Mouse (Mus musculus) heart, adult 2 months (tissue): ENCODE results near the gene Myrf. TPM values are rescaled to one million over a fixed set of nuclear protein-coding genes. Genes with fewer than 3 reads are reported as not detected.

Experiments used
- DNase-seq, 2 experiments: peaks; one replicate each; pipeline ENCODE4 v3.0.0; 2021
- H3K27ac ChIP-seq: fragments of 200-600 bp; 2 replicates; pipeline ENCODE4 v1.8.1; 2022
- H3K27me3 ChIP-seq: fragments of 200-500 bp; 2 replicates; pipeline ENCODE4 v1.6.1; 2012; ENCODE audit warnings: mild to moderate bottlenecking, low read length, inconsistent platforms, mixed read lengths; ENCODE audit not compliant: control insufficient read depth, insufficient read depth
- H3K36me3 ChIP-seq: fragments of 200-500 bp; 2 replicates; pipeline ENCODE4 v1.6.1; 2012; ENCODE audit warnings: low read length, inconsistent platforms; ENCODE audit not compliant: control insufficient read depth, insufficient read depth
- H3K4me1 ChIP-seq: fragments of 200-500 bp; 2 replicates; pipeline ENCODE4 v1.6.1; 2011; ENCODE audit warnings: low read length; ENCODE audit not compliant: control insufficient read depth, insufficient read depth
- H3K4me3 ChIP-seq: fragments of 200-600 bp; 2 replicates; pipeline ENCODE4 v1.8.1; 2022
- H3K79me2 ChIP-seq: fragments of 200-500 bp; replicated peaks from 2 replicates; pipeline ENCODE4 v1.6.1; 2012; ENCODE audit warnings: mild to moderate bottlenecking, inconsistent platforms, low read length, moderate library complexity, mixed read lengths; ENCODE audit not compliant: control insufficient read depth, insufficient read depth
- H3K9ac ChIP-seq: fragments of 200-500 bp; 2 replicates; pipeline ENCODE4 v1.6.1; 2012; ENCODE audit warnings: low read depth, mild to moderate bottlenecking, control low read depth, inconsistent platforms, low read length, mixed read lengths
- CTCF ChIP-seq: fragments of 200-600 bp; IDR thresholded peaks from 2 replicates; pipeline ENCODE4 v1.8.1; 2022; ENCODE audit warnings: antibody characterized with exemption, mild to moderate bottlenecking, moderate library complexity
- EP300 ChIP-seq: fragments of 200-500 bp; IDR thresholded peaks from 2 replicates; pipeline ENCODE4 v1.6.1; 2011; ENCODE audit warnings: low read depth, low read length, control low read depth; ENCODE audit not compliant: insufficient read depth
- POLR2A ChIP-seq: fragments of 200-500 bp; IDR thresholded peaks from 2 replicates; pipeline ENCODE4 v1.6.1; 2011; ENCODE audit warnings: mild to moderate bottlenecking, low read depth, low read length, control low read depth; ENCODE audit not compliant: insufficient read depth
- WGBS: fragments of 180-500 bp; shearing (Covaris S2); methylation state at CpG from one replicate; pipeline ENCODE4 v1.1.7; 2018; 5-methylcytosine and 5-hydroxymethylcytosine counted together
- intact Hi-C: fragments of 180-260 bp; cut with DNase I; formaldehyde crosslinking; loops from one replicate; pipeline ENCODE4 v1.15.1; 2025
- polyA plus RNA-seq: library from polyadenylated mRNA; depleted of rRNA; stranded (reverse); fragments of >200 nt; gene quantifications from 2 replicates; pipeline ENCODE4 v1.2.3, GENCODE M21; 2012
- total RNA-seq, 2 experiments: library from RNA; stranded (reverse); gene quantifications; 2 replicates each; pipeline ENCODE4 v1.2.3; 2021

Gene Myrf
- total and polyA plus RNA-seq, 3 experiments, result 3.9 to 6.5 (median 4.7) TPM

- 93% methylated on average over 8 of the region's 8 CpGs for whole genome bisulfite sequencing
- no peaks in the 10 kb centered on the region for H3K79me2 ChIP-seq
- H3K36me3 ChIP-seq, result no peaks in the 10 kb centered on the region
- TF ChIP-seq EP300, result no peak
- TF ChIP-seq CTCF, result no peak
- TF ChIP-seq POLR2A, result no peak
- H3K4me3 ChIP-seq, result no peak overlapping the region
- no peaks in the 10 kb centered on the region for H3K27me3 ChIP-seq
- DNase-seq, result no peak
- H3K9ac ChIP-seq, result no peak overlapping the region
- H3K4me1 ChIP-seq, result no peaks in the 10 kb centered on the region
- H3K27ac ChIP-seq, result no peak overlapping the region
- intact Hi-C loops, result loop anchor here (2.0 kb wide), 1 partner anchor 189 kb away; the partner anchor contains the start of genes Best1 and Rab3il1
Observed at GRCm38 (mm10) chr19:10189940-10190339, 50.6 kb downstream of the Myrf start.

GRCm38 (mm10) chr19:10189022-10189421 lies 51.5 kb downstream of the Myrf start:
- Histone ChIP-seq H3K27me3 (no peaks in the 10 kb centered on the region), H3K4me3 (no peak overlapping the region), H3K36me3 (no peaks in the 10 kb centered on the region), H3K27ac (no peak overlapping the region), H3K79me2 (no peaks in the 10 kb centered on the region), H3K9ac (no peak overlapping the region), H3K4me1 (peaks cover 3% of the 10 kb centered on the region)
- DNase-seq, result no peak
- intact Hi-C loops, result loop anchor here (2.0 kb wide), 1 partner anchor 188 kb away; the partner anchor contains the start of genes Best1 and Rab3il1
- no peak for TF ChIP-seq CTCF
- 92% methylated on average over 6 of the region's 6 CpGs for WGBS

GRCm38 (mm10) chr19:10188281-10188811 lies 52.2 kb downstream of the Myrf start:
- Histone ChIP-seq H3K79me2 (no peaks in the 10 kb centered on the region), H3K27me3 (no peaks in the 10 kb centered on the region), H3K27ac (no peak overlapping the region), H3K4me3 (no peak overlapping the region), H3K36me3 (no peaks in the 10 kb centered on the region), H3K4me1 (peaks cover 4% of the 10 kb centered on the region), H3K9ac (no peak overlapping the region)
- DNase-seq, result peak in 1 of 2 experiments; percentile 41
- intact Hi-C loops, result loop anchor here (2.0 kb wide), 1 partner anchor 188 kb away; the partner anchor contains the start of genes Best1 and Rab3il1
- TF ChIP-seq EP300 (no peak), CTCF (no peak), POLR2A (no peak)
- 75% methylated on average over 10 of the region's 10 CpGs for WGBS

GRCm38 (mm10) chr19:10186569-10186968 lies 54.0 kb downstream of the Myrf start:
- WGBS, result 91% methylated on average over 8 of the region's 8 CpGs
- no peaks in the 10 kb centered on the region for H3K36me3 ChIP-seq
- no peak overlapping the region for H3K4me3 ChIP-seq
- H3K27me3 ChIP-seq, result no peaks in the 10 kb centered on the region
- no peak for DNase-seq
- H3K27ac ChIP-seq, result no peak overlapping the region
- peaks cover 8% of the 10 kb centered on the region for H3K4me1 ChIP-seq
- no peak for TF ChIP-seq POLR2A
- no peak for TF ChIP-seq CTCF
- TF ChIP-seq EP300, result no peak
- no peaks in the 10 kb centered on the region for H3K79me2 ChIP-seq
- H3K9ac ChIP-seq, result no peak overlapping the region
- intact Hi-C loops, result no loop called here

- Histone ChIP-seq H3K4me1 (peaks cover 8% of the 10 kb centered on the region), H3K36me3 (no peaks in the 10 kb centered on the region), H3K9ac (no peak overlapping the region), H3K4me3 (no peak overlapping the region), H3K27ac (no peak overlapping the region), H3K27me3 (no peaks in the 10 kb centered on the region), H3K79me2 (no peaks in the 10 kb centered on the region)
- no peak for DNase-seq
- intact Hi-C loops, result no loop called here
- WGBS, result 96% methylated on average over 3 of the region's 3 CpGs
- TF ChIP-seq EP300, result no peak
- TF ChIP-seq POLR2A, result no peak
- no peak for TF ChIP-seq CTCF
Observed at GRCm38 (mm10) chr19:10185876-10186275, 54.7 kb downstream of the Myrf start.

- Histone ChIP-seq H3K9ac (no peak overlapping the region), H3K4me3 (peak overlapping the region; percentile 97), H3K27ac (peak overlapping the region; percentile 87), H3K79me2 (no peaks in the 10 kb centered on the region), H3K4me1 (peaks cover 8% of the 10 kb centered on the region), H3K36me3 (no peaks in the 10 kb centered on the region), H3K27me3 (no peaks in the 10 kb centered on the region)
- intact Hi-C loops, result loop anchor here (5.0 kb wide), 1 partner anchor 1828 kb away; no protein-coding TSS in a partner anchor
- TF ChIP-seq EP300, result no peak
- no peak for DNase-seq
- 42% methylated on average over 12 of the region's 12 CpGs for WGBS
Observed at GRCm38 (mm10) chr19:10184096-10184495, 56.5 kb downstream of the Myrf start.
